Mouse (Mus musculus) limb, embryonic 13.5 days (tissue): ENCODE measurements around the gene Rab31. TPM values are rescaled to one million over a fixed set of nuclear protein-coding genes. Genes with fewer than 3 reads are reported as not detected.
A peak's percentile ranks its signal among the peaks of the same experiment; 100 is the strongest.

ENCODE experiments used
- ATAC-seq: fragments of 200-750 bp; cut with Nextera tagmentation; 2 replicates; pipeline ENCODE4 v1.8.0; 2017; ENCODE audit warnings: low read depth, moderate number of reproducible peaks, moderate TSS enrichment; ENCODE audit not compliant: low FRiP score
- H3K27ac ChIP-seq: fragments of 300-500 bp; sonication (generic); 2 replicates; pipeline ENCODE4 v1.5.1; 2015; ENCODE audit warnings: inconsistent platforms, mild to moderate bottlenecking, moderate library complexity
- H3K27me3 ChIP-seq: fragments of 300-500 bp; sonication (generic); 2 replicates; pipeline ENCODE4 v1.6.1; 2015; ENCODE audit warnings: mild to moderate bottlenecking, inconsistent platforms
- H3K36me3 ChIP-seq: fragments of 300-500 bp; sonication (generic); 2 replicates; pipeline ENCODE4 v1.6.1; 2015; ENCODE audit warnings: inconsistent platforms, mild to moderate bottlenecking, moderate library complexity
- H3K4me1 ChIP-seq: fragments of 300-500 bp; sonication (generic); 2 replicates; pipeline ENCODE4 v1.6.1; 2015; ENCODE audit warnings: inconsistent platforms
- H3K4me2 ChIP-seq: fragments of 300-500 bp; sonication (generic); replicated peaks from 2 replicates; pipeline ENCODE4 v1.6.1; 2015; ENCODE audit warnings: inconsistent platforms, mild to moderate bottlenecking, moderate library complexity
- H3K4me3 ChIP-seq: fragments of 300-500 bp; sonication (generic); 2 replicates; pipeline ENCODE4 v1.5.1; 2015; ENCODE audit warnings: moderate library complexity, mild to moderate bottlenecking, inconsistent platforms
- H3K9ac ChIP-seq: fragments of 300-500 bp; sonication (generic); 2 replicates; pipeline ENCODE4 v1.6.1; 2015; ENCODE audit warnings: mild to moderate bottlenecking, inconsistent platforms
- H3K9me3 ChIP-seq: fragments of 300-500 bp; sonication (generic); 2 replicates; pipeline ENCODE4 v1.6.1; 2016; ENCODE audit warnings: inconsistent platforms
- WGBS: fragments of 180-500 bp; shearing (Covaris S2); methylation state at CpG from one replicate; pipeline ENCODE4 v1.1.7; 2015; 5-methylcytosine and 5-hydroxymethylcytosine counted together
- polyA plus RNA-seq: library from polyadenylated mRNA; unstranded; fragments of >200 nt; fragmentation: Nextera tagmentation; extraction: Ambion mirVana; gene quantifications from 2 replicates; pipeline ENCODE4 v1.2.1, GENCODE M21; 2015

Gene Rab31
- polyA plus RNA-seq, 1 experiment from 2014 or later = 61.6 TPM

GRCm38 (mm10) chr17:65712861-65713535 lies 59.6 kb downstream of the Rab31 start:
- H3K4me3 ChIP-seq = no peak overlapping the region
- no peak overlapping the region for H3K27ac ChIP-seq
- H3K36me3 ChIP-seq = peaks cover 29% of the 10 kb centered on the region
- no peak overlapping the region for H3K9ac ChIP-seq
- no peak for ATAC-seq
- no peak overlapping the region for H3K4me2 ChIP-seq
- peaks cover 12% of the 10 kb centered on the region for H3K9me3 ChIP-seq
- H3K27me3 ChIP-seq = no peaks in the 10 kb centered on the region
- no peaks in the 10 kb centered on the region for H3K4me1 ChIP-seq
- 94% methylated on average over 13 of the region's 13 CpGs for WGBS

- Histone ChIP-seq H3K4me3 (no peak overlapping the region), H3K4me1 (no peaks in the 10 kb centered on the region), H3K4me2 (no peak overlapping the region), H3K9ac (no peak overlapping the region), H3K27me3 (no peaks in the 10 kb centered on the region), H3K9me3 (peaks cover 12% of the 10 kb centered on the region), H3K27ac (no peak overlapping the region), H3K36me3 (peaks cover 24% of the 10 kb centered on the region)
- 93% methylated on average over 5 of the region's 5 CpGs for WGBS
- ATAC-seq = no peak
These were observed 60.8 kb downstream of the Rab31 start for GRCm38 (mm10) chr17:65711779-65712178.

- H3K9ac ChIP-seq = no peak overlapping the region
These were observed 62.0 kb downstream of the Rab31 start for GRCm38 (mm10) chr17:65710576-65710975.

GRCm38 (mm10) chr17:65706220-65706619 lies 66.3 kb downstream of the Rab31 start:
- no peak for ATAC-seq
- H3K4me1 ChIP-seq = peaks cover 21% of the 10 kb centered on the region
- no peak overlapping the region for H3K27ac ChIP-seq
- H3K4me3 ChIP-seq = no peak overlapping the region
- WGBS = 84% methylated on average over 5 of the region's 5 CpGs
- no peaks in the 10 kb centered on the region for H3K9me3 ChIP-seq
- no peak overlapping the region for H3K9ac ChIP-seq
- H3K4me2 ChIP-seq = no peak overlapping the region
- H3K27me3 ChIP-seq = no peaks in the 10 kb centered on the region
- peaks cover 10% of the 10 kb centered on the region for H3K36me3 ChIP-seq

More at GRCm38 (mm10) chr17:65710576-65710975, 62.0 kb downstream of the Rab31 start:
- Histone ChIP-seq H3K27ac (no peak overlapping the region), H3K4me3 (no peak overlapping the region), H3K9me3 (peaks cover 12% of the 10 kb centered on the region), H3K27me3 (no peaks in the 10 kb centered on the region), H3K4me2 (no peak overlapping the region), H3K4me1 (no peaks in the 10 kb centered on the region), H3K36me3 (peaks cover 24% of the 10 kb centered on the region)
- ATAC-seq = no peak
- 91% methylated on average over 11 of the region's 11 CpGs for WGBS

- H3K27me3 ChIP-seq = no peaks in the 10 kb centered on the region
- H3K27ac ChIP-seq = no peak overlapping the region
- H3K36me3 ChIP-seq = no peaks in the 10 kb centered on the region
- no peak for ATAC-seq
- WGBS = 71% methylated on average over 13 of the region's 13 CpGs
- H3K4me2 ChIP-seq = no peak overlapping the region
- H3K4me3 ChIP-seq = no peak overlapping the region
- no peaks in the 10 kb centered on the region for H3K9me3 ChIP-seq
- H3K4me1 ChIP-seq = peaks cover 31% of the 10 kb centered on the region
- no peak overlapping the region for H3K9ac ChIP-seq
These were observed 68.8 kb downstream of the Rab31 start for GRCm38 (mm10) chr17:65703527-65704391.

- H3K9me3 ChIP-seq = no peaks in the 10 kb centered on the region
- H3K4me2 ChIP-seq = peak overlapping the region; percentile 46
- H3K27ac ChIP-seq = peak overlapping the region; percentile 93
- ATAC-seq = peak; percentile 63
- peaks cover 40% of the 10 kb centered on the region for H3K4me1 ChIP-seq
- no peaks in the 10 kb centered on the region for H3K36me3 ChIP-seq
- WGBS = 42% methylated on average over 13 of the region's 13 CpGs
- no peak overlapping the region for H3K4me3 ChIP-seq
- H3K27me3 ChIP-seq = no peaks in the 10 kb centered on the region
- no peak overlapping the region for H3K9ac ChIP-seq
These were observed 70.6 kb downstream of the Rab31 start for GRCm38 (mm10) chr17:65701797-65702566.

- H3K9ac ChIP-seq = no peak overlapping the region
These were observed 71.2 kb downstream of the Rab31 start for GRCm38 (mm10) chr17:65701356-65701755.

GRCm38 (mm10) chr17:65700060-65700459 lies 72.5 kb downstream of the Rab31 start:
- no peak overlapping the region for H3K4me2 ChIP-seq
- H3K4me3 ChIP-seq = no peak overlapping the region
- 60% methylated on average over 4 of the region's 4 CpGs for whole genome bisulfite sequencing
- H3K27ac ChIP-seq = no peak overlapping the region
- H3K9ac ChIP-seq = no peak overlapping the region
- no peaks in the 10 kb centered on the region for H3K9me3 ChIP-seq
- no peaks in the 10 kb centered on the region for H3K27me3 ChIP-seq
- peaks cover 40% of the 10 kb centered on the region for H3K4me1 ChIP-seq
- H3K36me3 ChIP-seq = peaks cover 5% of the 10 kb centered on the region; the same call in 1 of the 2 replicates
- no peak for ATAC-seq

More at GRCm38 (mm10) chr17:65701356-65701755, 71.2 kb downstream of the Rab31 start:
- peaks cover 40% of the 10 kb centered on the region for H3K4me1 ChIP-seq
- ATAC-seq = no peak
- 58% methylated on average over 8 of the region's 8 CpGs for WGBS
- no peak overlapping the region for H3K4me3 ChIP-seq
- peak overlapping the region; percentile 93 for H3K27ac ChIP-seq
- no peaks in the 10 kb centered on the region for H3K9me3 ChIP-seq
- no peaks in the 10 kb centered on the region for H3K27me3 ChIP-seq
- 0 out of 2 replicates have a peak, but pooled peaks cover 3% of the 10 kb centered on the region for H3K36me3 ChIP-seq
- H3K4me2 ChIP-seq = peak overlapping the region; percentile 46; the same call in 1 of the 2 replicates

GRCm38 (mm10) chr17:65697791-65698463 lies 74.6 kb downstream of the Rab31 start:
- peak overlapping the region; percentile 16; the same call in 1 of the 2 replicates for H3K27ac ChIP-seq

GRCm38 (mm10) chr17:65696939-65697338 lies 75.6 kb downstream of the Rab31 start:
- H3K9ac ChIP-seq = no peak overlapping the region
- H3K9me3 ChIP-seq = no peaks in the 10 kb centered on the region
- no peaks in the 10 kb centered on the region for H3K27me3 ChIP-seq
- peaks cover 11% of the 10 kb centered on the region for H3K36me3 ChIP-seq
- H3K4me2 ChIP-seq = no peak overlapping the region
- peaks cover 25% of the 10 kb centered on the region for H3K4me1 ChIP-seq
- WGBS = 86% methylated on average over 13 of the region's 13 CpGs
- H3K27ac ChIP-seq = no peak overlapping the region
- ATAC-seq = no peak
- no peak overlapping the region for H3K4me3 ChIP-seq

More at GRCm38 (mm10) chr17:65697791-65698463, 74.6 kb downstream of the Rab31 start:
- Histone ChIP-seq H3K9ac (no peak overlapping the region), H3K9me3 (no peaks in the 10 kb centered on the region), H3K4me1 (peaks cover 34% of the 10 kb centered on the region), H3K4me3 (no peak overlapping the region), H3K27me3 (no peaks in the 10 kb centered on the region), H3K36me3 (peaks cover 11% of the 10 kb centered on the region), H3K4me2 (no peak overlapping the region)
- 58% methylated on average over 12 of the region's 12 CpGs for WGBS
- peak; percentile 57 for ATAC-seq

- WGBS = 72% methylated on average over 4 of the region's 4 CpGs
- H3K4me2 ChIP-seq = no peak overlapping the region
- H3K27ac ChIP-seq = no peak overlapping the region
These were observed 80.3 kb downstream of the Rab31 start for GRCm38 (mm10) chr17:65692276-65692675.

More at GRCm38 (mm10) chr17:65692276-65692675, 80.3 kb downstream of the Rab31 start:
- no peak overlapping the region for H3K9ac ChIP-seq
- no peaks in the 10 kb centered on the region for H3K9me3 ChIP-seq
- no peaks in the 10 kb centered on the region for H3K27me3 ChIP-seq
- no peaks in the 10 kb centered on the region for H3K4me1 ChIP-seq
- H3K4me3 ChIP-seq = no peak overlapping the region
- ATAC-seq = no peak
- H3K36me3 ChIP-seq = peaks cover 27% of the 10 kb centered on the region
